ENCODE assay signal across 8 mouse cellular contexts in the genomic region with DNA sequence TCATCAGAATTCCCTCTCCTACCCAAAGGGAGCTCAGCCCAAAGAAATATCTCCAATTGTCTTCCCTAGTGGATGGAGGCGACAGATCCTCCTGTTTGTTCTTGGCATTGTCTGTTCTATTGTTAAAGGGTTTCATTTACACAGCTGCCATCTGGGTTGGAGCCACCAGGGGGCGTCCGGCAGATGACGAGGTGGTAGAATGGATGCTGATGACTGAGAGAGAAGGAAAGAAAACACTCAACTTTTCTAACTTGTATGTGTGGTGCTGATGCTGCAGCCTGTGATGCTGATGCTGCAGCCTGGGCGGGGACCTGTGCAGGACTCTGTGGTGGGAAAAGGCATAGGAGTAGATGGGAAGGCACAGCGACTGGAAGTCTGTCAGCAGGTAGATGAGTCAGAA. TPM values are rescaled to one million over a fixed set of nuclear protein-coding genes. Genes with fewer than 3 reads are reported as not detected.
A peak's percentile ranks its signal among the peaks of the same experiment; 100 is the strongest.
DNase-seq lines count a peak whose midpoint lies in the region; ATAC-seq and TF ChIP-seq lines count a peak whose summit lies in the region.

No protein-coding gene starts in this region.

- TF ChIP-seq CTCF in G1E (IDR thresholded peaks at IDR 0.05; ENCODE audit: low read depth, low read length): peak; percentile 30
- peak; percentile 62 for TF ChIP-seq CTCF in forebrain, postnatal 0 days (IDR thresholded peaks at IDR 0.05; ENCODE audit: low read depth)

- H3K27ac ChIP-seq in heart, embryonic 11.5 days (ENCODE audit: low read depth, low read length): no peak overlapping the region
- no peak overlapping the region for H3K27ac ChIP-seq in forebrain, postnatal 0 days (ENCODE audit: low read depth, low read length)
- no peak overlapping the region for H3K27ac ChIP-seq in liver, embryonic 11.5 days (ENCODE audit: low read depth, low read length)

- no peaks in the 10 kb centered on the region for H3K36me3 ChIP-seq in heart, embryonic 11.5 days (ENCODE audit: control insufficient read depth, insufficient read depth, low read length)
- no peaks in the 10 kb centered on the region for H3K36me3 ChIP-seq in G1E (replicated peaks)
- H3K36me3 ChIP-seq in forebrain, postnatal 0 days (ENCODE audit: insufficient read depth): no peaks in the 10 kb centered on the region
- H3K36me3 ChIP-seq in liver, embryonic 11.5 days (ENCODE audit: control insufficient read depth, insufficient read depth, low read length): no peaks in the 10 kb centered on the region

- peak; percentile 91 for DNase-seq in heart, adult 11 months
- DNase-seq in G1E (ENCODE audit: low spot score): no peak
- DNase-seq in cerebellum, adult 11 months: peak; percentile 57
- DNase-seq in forebrain, postnatal 0 days: peak; percentile 41
- peak; percentile 20 to 75 for DNase-seq in kidney, adult 8-10 months
- peak; percentile 63 for DNase-seq in liver, embryonic 11.5 days (ENCODE audit: low spot score)
- peak; percentile 45 for DNase-seq in right cerebral cortex, postnatal 14 days

- no peaks in the 10 kb centered on the region for H3K9me3 ChIP-seq in heart, embryonic 11.5 days (replicated peaks; ENCODE audit: control insufficient read depth, low read length)
- peaks cover 31% of the 10 kb centered on the region for H3K9me3 ChIP-seq in G1E (replicated peaks)
- H3K9me3 ChIP-seq in forebrain, postnatal 0 days (ENCODE audit: low read length): no peaks in the 10 kb centered on the region
- H3K9me3 ChIP-seq in liver, embryonic 11.5 days (ENCODE audit: control insufficient read depth, low read length): no peaks in the 10 kb centered on the region

- H3K4me1 ChIP-seq in heart, embryonic 11.5 days (ENCODE audit: control insufficient read depth, insufficient read depth, low read length): no peaks in the 10 kb centered on the region
- H3K4me1 ChIP-seq in G1E (ENCODE audit: insufficient read depth, low read depth, low read length): no peaks in the 10 kb centered on the region
- H3K4me1 ChIP-seq in forebrain, postnatal 0 days (ENCODE audit: insufficient read depth): no peaks in the 10 kb centered on the region
- peaks cover 4% of the 10 kb centered on the region; the same call in 1 of the 2 replicates for H3K4me1 ChIP-seq in liver, embryonic 11.5 days (replicated peaks; ENCODE audit: control insufficient read depth, insufficient read depth, low read length)

- H3K4me3 ChIP-seq in heart, embryonic 11.5 days (ENCODE audit: low read depth, low read length): no peak overlapping the region
- H3K4me3 ChIP-seq in G1E (ENCODE audit: low read depth, low read length): no peak overlapping the region
- no peak overlapping the region for H3K4me3 ChIP-seq in forebrain, postnatal 0 days (ENCODE audit: low read depth, low read length)
- H3K4me3 ChIP-seq in liver, embryonic 11.5 days (ENCODE audit: low read depth, low read length): no peak overlapping the region

- no peaks in the 10 kb centered on the region for H3K27me3 ChIP-seq in heart, embryonic 11.5 days (ENCODE audit: control insufficient read depth, insufficient read depth, low read length)
- no peaks in the 10 kb centered on the region for H3K27me3 ChIP-seq in G1E (ENCODE audit: insufficient read depth, low read length)
- no peaks in the 10 kb centered on the region for H3K27me3 ChIP-seq in forebrain, postnatal 0 days (ENCODE audit: insufficient read depth, low read length)
- no peaks in the 10 kb centered on the region for H3K27me3 ChIP-seq in liver, embryonic 11.5 days (replicated peaks; ENCODE audit: control insufficient read depth, insufficient read depth, low read length)

- no peak overlapping the region for H3K4me2 ChIP-seq in heart, embryonic 11.5 days
- no peak overlapping the region for H3K4me2 ChIP-seq in forebrain, postnatal 0 days (ENCODE audit: low read depth)
- no peak overlapping the region for H3K4me2 ChIP-seq in liver, embryonic 11.5 days

- 27% methylated on average over 6 of the region's 6 CpGs for WGBS in heart, embryonic 11.5 days (ENCODE audit: insufficient replicate concordance)
- 31% methylated on average over 6 of the region's 6 CpGs for WGBS in forebrain, postnatal 0 days
- 21% methylated on average over 6 of the region's 6 CpGs for WGBS in liver, embryonic 11.5 days

- ATAC-seq in heart, embryonic 11.5 days (replicated peaks; ENCODE audit: insufficient number of reproducible peaks, low FRiP score, low TSS enrichment): no peak
- ATAC-seq in G1E (ENCODE audit: extremely low read depth, insufficient number of reproducible peaks, low FRiP score, poor library complexity, severe bottlenecking): peak; percentile 62; the same call in 1 of the 2 replicates
- no peak for ATAC-seq in forebrain, postnatal 0 days
- no peak for ATAC-seq in liver, embryonic 11.5 days (replicated peaks; ENCODE audit: low FRiP score)

- H3K9ac ChIP-seq in heart, embryonic 11.5 days (ENCODE audit: low read depth, low read length): no peak overlapping the region
- H3K9ac ChIP-seq in forebrain, postnatal 0 days: no peak overlapping the region
- no peak overlapping the region for H3K9ac ChIP-seq in liver, embryonic 11.5 days (ENCODE audit: low read depth, low read length)

RNA-seq across cellular contexts. Expression of gene Tex26, which starts 14.8 kb away (rescaled TPM):
- 0.52 and 0.57 TPM in 2 replicates for polyA plus RNA-seq in heart, embryonic 11.5 days (2014; fragmentation: Nextera tagmentation; extraction: Ambion mirVana)
- total RNA-seq in G1E (2014; fragmentation: Nextera tagmentation) (not detected in 2 replicates), G1E (2017) (0.44 TPM in 1 of 2 replicates, not detected in the other)
- not detected in 2 replicates for polyA plus RNA-seq in G1E (2012)
- 0.14 and 2.8 TPM in 2 replicates for total RNA-seq in forebrain, postnatal 0 days (2014; rRNA removed)
- polyA plus RNA-seq in forebrain, postnatal 0 days (2015; fragmentation: Nextera tagmentation; extraction: Ambion mirVana): 1.5 and 1.8 TPM in 2 replicates
- 0.48 and 0.62 TPM in 2 replicates for polyA plus RNA-seq in liver, embryonic 11.5 days (2014; fragmentation: Nextera tagmentation; extraction: Ambion mirVana)

RNA-seq across cellular contexts. Expression of gene Medag, which starts 42.7 kb away (rescaled TPM):
- polyA plus RNA-seq in heart, embryonic 11.5 days (2014; fragmentation: Nextera tagmentation; extraction: Ambion mirVana): 0.75 and 0.96 TPM in 2 replicates
- total RNA-seq in G1E (2014; fragmentation: Nextera tagmentation): not detected in 2 replicates
- 0.06 and 0.11 TPM in 2 replicates for total RNA-seq in G1E (2017)
- not detected in 2 replicates for polyA plus RNA-seq in G1E (2012)
- 1.7 and 2.1 TPM in 2 replicates for total RNA-seq in forebrain, postnatal 0 days (2014; rRNA removed)
- polyA plus RNA-seq in forebrain, postnatal 0 days (2015; fragmentation: Nextera tagmentation; extraction: Ambion mirVana): 1.1 and 1.8 TPM in 2 replicates
- polyA plus RNA-seq in liver, embryonic 11.5 days (2014; fragmentation: Nextera tagmentation; extraction: Ambion mirVana): 0.75 and 1.2 TPM in 2 replicates
